Mouse (Mus musculus) heart, adult 9 months (tissue): Measurements from ENCODE around the gene Slc25a33.

Experiments
- DNase-seq, 2 experiments: peaks; one replicate each; pipeline ENCODE4 v3.0.0; 2022; ENCODE audit warnings: low spot score in 2 of 2

Slc25a33 gene

DNA sequence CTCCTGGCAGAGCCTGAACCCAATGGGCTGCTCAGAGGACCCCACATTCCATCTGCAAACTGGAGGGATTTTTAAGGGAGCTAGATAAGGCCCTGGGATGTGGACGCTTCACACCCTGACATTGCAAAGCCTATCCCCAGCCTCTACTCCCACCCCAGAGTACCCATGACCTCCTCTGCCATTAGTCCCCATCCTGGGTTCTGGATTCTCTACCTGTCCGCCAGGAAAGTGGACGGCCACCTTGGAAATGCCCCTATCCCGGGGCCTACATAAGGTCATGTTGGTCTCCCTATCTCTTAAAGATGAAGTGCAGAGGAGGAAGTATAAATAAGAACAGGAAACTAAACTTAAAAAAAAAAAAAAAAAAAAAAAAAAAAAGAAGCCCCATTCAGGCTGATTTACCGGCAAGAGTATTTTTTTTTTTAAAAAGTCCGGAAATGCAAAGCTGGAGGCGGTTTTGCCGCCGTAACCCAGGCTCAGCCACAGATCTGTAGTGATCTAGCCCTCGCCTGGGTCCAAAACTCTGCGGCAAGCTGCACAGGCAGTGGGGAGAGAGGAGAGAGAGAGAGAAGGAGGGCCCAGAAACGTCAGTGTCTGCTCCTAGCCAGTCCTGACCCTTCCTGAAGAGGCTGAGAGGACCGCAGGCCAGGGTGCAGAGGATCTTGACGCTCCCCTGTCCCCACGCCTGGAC, 76.4 kb downstream of the Slc25a33 start:
- DNase-seq: peak; percentile 24 to 56

DNA sequence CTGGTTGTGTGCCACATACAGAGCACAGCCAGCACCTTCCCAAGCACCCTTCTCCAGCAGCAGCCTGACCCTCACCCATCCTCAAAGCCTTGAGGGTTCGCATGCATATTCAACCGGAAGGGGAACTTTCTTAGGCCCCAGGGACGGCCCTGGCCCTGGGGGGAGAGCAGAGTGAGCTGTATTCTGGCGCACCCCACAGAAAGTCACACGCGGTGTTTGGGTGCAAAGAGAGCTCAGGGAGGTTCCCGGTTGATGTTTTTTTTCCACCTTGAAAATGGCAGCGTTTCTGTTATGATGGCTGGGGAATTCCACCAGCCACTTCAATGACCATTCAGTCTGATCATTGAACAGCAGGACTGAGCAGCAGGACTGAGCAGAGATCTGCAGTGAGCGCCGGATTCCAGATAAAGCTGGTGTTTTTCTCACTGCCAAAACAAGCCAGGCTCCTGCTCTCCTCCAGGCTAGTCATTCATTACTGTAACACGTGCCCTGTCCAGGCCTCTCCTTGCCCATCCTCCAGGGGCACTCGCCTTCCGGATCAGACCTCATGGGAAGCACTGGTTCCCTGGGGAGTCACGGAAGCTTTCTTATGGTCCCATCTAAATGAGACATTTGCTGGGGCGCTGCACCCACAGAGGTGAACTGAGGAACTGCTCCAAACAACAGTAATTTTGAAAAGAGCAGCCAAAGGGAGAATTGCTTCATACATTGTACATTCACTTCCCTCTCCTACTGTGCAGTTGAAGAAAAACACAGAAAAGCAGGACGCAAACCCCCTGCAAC, 77.7 kb downstream of the Slc25a33 start:
- no peak for DNase-seq
